Mouse (Mus musculus) lung, postnatal 0 days (tissue): ENCODE results near the gene Tmem150c. TPM values are rescaled to one million over a fixed set of nuclear protein-coding genes. Genes with fewer than 3 reads are reported as not detected.

Source experiments
- ATAC-seq: fragments of 200-750 bp; cut with Nextera tagmentation; 2 replicates; pipeline ENCODE4 v1.8.0; 2017; ENCODE audit warnings: moderate library complexity
- DNase-seq: peaks from one replicate; pipeline ENCODE4 v3.0.0-alpha.2; 2016; ENCODE audit warnings: low spot score
- H3K27ac ChIP-seq: fragments of 300-500 bp; sonication (generic); 2 replicates; pipeline ENCODE4 v1.5.1; 2014; ENCODE audit warnings: antibody characterized with exemption, mild to moderate bottlenecking, low read length, mixed read lengths
- H3K27me3 ChIP-seq: fragments of 300-500 bp; sonication (generic); replicated peaks from 2 replicates; pipeline ENCODE4 v1.6.1; 2014; ENCODE audit warnings: low read length, mixed read lengths; ENCODE audit not compliant: insufficient read depth
- H3K36me3 ChIP-seq: fragments of 300-500 bp; sonication (generic); 2 replicates; pipeline ENCODE4 v1.6.1; 2014; ENCODE audit warnings: low read length, mixed read lengths; ENCODE audit not compliant: insufficient read depth
- H3K4me1 ChIP-seq: fragments of 300-500 bp; sonication (generic); 2 replicates; pipeline ENCODE4 v1.6.1; 2014; ENCODE audit warnings: antibody characterized with exemption, low read depth, low read length, mixed read lengths; ENCODE audit not compliant: insufficient read depth
- H3K4me2 ChIP-seq: fragments of 300-500 bp; sonication (generic); replicated peaks from 2 replicates; pipeline ENCODE4 v1.6.1; 2014; ENCODE audit warnings: low read depth, mild to moderate bottlenecking, low read length, moderate library complexity, mixed read lengths
- H3K4me3 ChIP-seq: fragments of 300-500 bp; sonication (generic); 2 replicates; pipeline ENCODE4 v1.5.1; 2014; ENCODE audit warnings: low read depth, low read length
- H3K9ac ChIP-seq: fragments of 300-500 bp; sonication (generic); replicated peaks from 2 replicates; pipeline ENCODE4 v1.6.1; 2014; ENCODE audit warnings: low read depth, mild to moderate bottlenecking
- H3K9me3 ChIP-seq: fragments of 300-500 bp; sonication (generic); 2 replicates; pipeline ENCODE4 v1.6.1; 2016; ENCODE audit warnings: low read length, mixed read lengths
- CTCF ChIP-seq: IDR thresholded peaks from 2 replicates; pipeline ENCODE4 v1.5.1; 2016; ENCODE audit warnings: antibody characterized with exemption, mild to moderate bottlenecking
- EP300 ChIP-seq: IDR thresholded peaks from 2 replicates; pipeline ENCODE4 v1.6.1; 2016; ENCODE audit warnings: antibody characterized with exemption, mild to moderate bottlenecking, control low read depth
- WGBS: fragments of 180-500 bp; shearing (Covaris S2); extraction: QIAGEN DNeasy Blood & Tissue Kit; methylation state at CpG from one replicate; pipeline ENCODE4 v1.1.7; 2014; 5-methylcytosine and 5-hydroxymethylcytosine counted together
- polyA plus RNA-seq: library from polyadenylated mRNA; unstranded; fragments of >200 nt; fragmentation: Nextera tagmentation; extraction: Ambion mirVana; gene quantifications from 2 replicates; pipeline ENCODE4 v1.2.1, GENCODE M21; 2015

The Tmem150c gene
- polyA plus RNA-seq, 1 experiment from 2014 or later, result 5.4 TPM

DNA sequence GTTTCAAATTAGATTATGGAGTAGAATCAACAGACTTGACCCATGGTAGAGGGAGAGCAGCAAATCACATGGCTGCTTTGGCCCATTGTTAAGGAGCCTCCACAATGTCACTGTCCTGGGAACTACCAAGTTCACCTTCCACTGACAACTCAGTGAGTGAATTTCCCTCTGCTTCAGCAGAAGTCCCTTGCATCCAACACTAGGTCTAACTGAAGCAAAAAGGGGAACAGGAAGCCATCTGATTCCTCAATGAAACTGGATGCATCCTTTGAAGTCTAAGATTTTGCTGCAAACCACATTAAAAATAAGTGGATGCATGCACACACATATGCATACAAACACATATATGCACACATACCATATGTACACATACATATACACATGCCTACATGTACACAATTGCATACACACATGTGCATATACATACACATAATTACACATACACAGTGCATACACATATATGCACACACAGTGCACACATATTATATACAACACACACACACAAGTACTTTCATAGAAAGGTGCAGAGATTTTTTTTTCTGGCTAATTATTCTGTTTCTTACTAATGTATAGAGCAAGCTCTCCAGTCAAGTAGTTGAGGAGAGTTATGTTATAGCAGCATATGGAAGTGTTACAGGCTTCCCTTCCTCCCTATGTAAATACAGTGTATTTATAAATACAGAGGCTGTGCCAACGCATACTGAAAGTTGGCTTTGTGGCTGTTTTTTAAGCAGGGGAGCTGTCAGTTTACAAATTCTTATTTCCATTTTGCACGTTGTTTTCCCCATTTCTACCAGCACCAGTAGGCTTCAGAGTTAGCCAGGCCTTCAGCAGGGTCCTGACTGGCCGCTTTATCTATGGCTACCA, 27.7 kb upstream of the Tmem150c start:
- DNase-seq (no peak), ATAC-seq (no peak)
- H3K9me3 ChIP-seq, result no peaks in the 10 kb centered on the region
- TF ChIP-seq CTCF (no peak), EP300 (no peak)
- H3K36me3 ChIP-seq, result no peaks in the 10 kb centered on the region
- no peak overlapping the region for H3K9ac ChIP-seq
- H3K27ac ChIP-seq, result no peak overlapping the region
- peaks cover 4% of the 10 kb centered on the region; the same call in 1 of the 2 replicates for H3K4me1 ChIP-seq
- no peak overlapping the region for H3K4me2 ChIP-seq
- no peaks in the 10 kb centered on the region for H3K27me3 ChIP-seq
- H3K4me3 ChIP-seq, result no peak overlapping the region
- WGBS, result 56% methylated on average over 3 of the region's 3 CpGs

DNA sequence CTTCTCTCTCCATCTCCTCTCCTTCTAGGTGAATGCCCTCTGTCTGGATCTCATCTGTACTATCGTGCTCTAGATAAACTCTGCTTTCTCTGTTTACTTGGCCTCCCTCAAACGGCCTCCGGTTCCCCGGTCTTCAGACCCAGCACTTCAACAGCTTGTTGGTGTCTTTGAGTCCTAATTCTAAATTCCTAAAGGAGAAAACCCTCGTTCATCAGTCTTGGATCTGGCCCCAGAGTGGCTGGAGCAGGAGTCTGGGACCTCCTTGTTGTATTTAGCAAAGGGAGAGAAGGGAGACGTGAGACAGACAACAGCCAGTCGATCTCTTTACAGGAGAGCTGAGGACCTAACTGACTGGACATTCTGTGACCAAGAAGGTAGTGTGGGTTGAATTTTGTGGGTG, 27.0 kb upstream of the Tmem150c start:
- 20% methylated on average over 7 of the region's 7 CpGs for WGBS
- TF ChIP-seq EP300, result no peak
- no peak for TF ChIP-seq CTCF
- H3K9me3 ChIP-seq, result no peaks in the 10 kb centered on the region
- H3K4me2 ChIP-seq, result no peak overlapping the region
- H3K4me1 ChIP-seq, result peaks cover 4% of the 10 kb centered on the region; the same call in 1 of the 2 replicates
- ATAC-seq (peak; percentile 46), DNase-seq (peak; percentile 67)
- H3K36me3 ChIP-seq, result no peaks in the 10 kb centered on the region
- H3K4me3 ChIP-seq, result no peak overlapping the region
- no peaks in the 10 kb centered on the region for H3K27me3 ChIP-seq
- no peak overlapping the region for H3K9ac ChIP-seq
- no peak overlapping the region for H3K27ac ChIP-seq

- no peaks in the 10 kb centered on the region for H3K36me3 ChIP-seq
- no peak overlapping the region for H3K4me2 ChIP-seq
- TF ChIP-seq CTCF (no peak), EP300 (no peak)
- H3K4me1 ChIP-seq, result peaks cover 4% of the 10 kb centered on the region; the same call in 1 of the 2 replicates
- no peaks in the 10 kb centered on the region for H3K9me3 ChIP-seq
- H3K27ac ChIP-seq, result no peak overlapping the region
- ATAC-seq, result 0 out of 2 replicates have a peak, but pooled peaks have one; percentile 35
- H3K9ac ChIP-seq, result no peak overlapping the region
- no peak overlapping the region for H3K4me3 ChIP-seq
- 14% methylated on average over 7 of the region's 7 CpGs for WGBS
- no peak for DNase-seq
- no peaks in the 10 kb centered on the region for H3K27me3 ChIP-seq
These were observed 26.3 kb upstream of the Tmem150c start for GRCm38 (mm10) chr5:100185895-100186294.

DNA sequence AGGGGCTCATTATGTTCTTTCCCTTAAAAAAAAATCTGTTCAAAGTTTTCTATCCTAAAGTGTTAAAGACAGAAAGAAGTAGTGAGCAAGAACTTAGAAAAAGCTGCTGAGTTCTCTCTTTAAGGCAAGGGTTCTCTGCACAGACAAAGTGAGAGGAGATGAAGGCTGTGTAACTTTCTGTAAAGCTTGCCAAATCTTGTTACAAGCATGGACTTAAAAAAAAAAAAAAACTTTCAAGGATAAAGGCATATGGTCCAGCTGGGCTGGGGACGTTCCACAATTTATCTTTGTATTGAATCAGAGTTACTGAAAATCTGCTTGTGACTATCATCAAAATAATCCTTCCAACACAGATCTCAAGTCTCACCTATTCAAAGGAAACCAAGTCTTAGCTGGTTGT, 21.4 kb upstream of the Tmem150c start:
- no peaks in the 10 kb centered on the region for H3K27me3 ChIP-seq
- no peaks in the 10 kb centered on the region for H3K36me3 ChIP-seq
- no peaks in the 10 kb centered on the region for H3K9me3 ChIP-seq
- H3K9ac ChIP-seq, result no peak overlapping the region
- H3K4me1 ChIP-seq, result peaks cover 2% of the 10 kb centered on the region; the same call in 1 of the 2 replicates
- no peak overlapping the region for H3K27ac ChIP-seq
- no peak overlapping the region for H3K4me2 ChIP-seq
- DNase-seq (peak; percentile 79), ATAC-seq (no peak; the same call in 1 of the 2 replicates)
- WGBS, result 52% methylated on average over 1 of the region's 1 CpGs
- H3K4me3 ChIP-seq, result no peak overlapping the region
- TF ChIP-seq CTCF, result no peak
- no peak for TF ChIP-seq EP300

DNA sequence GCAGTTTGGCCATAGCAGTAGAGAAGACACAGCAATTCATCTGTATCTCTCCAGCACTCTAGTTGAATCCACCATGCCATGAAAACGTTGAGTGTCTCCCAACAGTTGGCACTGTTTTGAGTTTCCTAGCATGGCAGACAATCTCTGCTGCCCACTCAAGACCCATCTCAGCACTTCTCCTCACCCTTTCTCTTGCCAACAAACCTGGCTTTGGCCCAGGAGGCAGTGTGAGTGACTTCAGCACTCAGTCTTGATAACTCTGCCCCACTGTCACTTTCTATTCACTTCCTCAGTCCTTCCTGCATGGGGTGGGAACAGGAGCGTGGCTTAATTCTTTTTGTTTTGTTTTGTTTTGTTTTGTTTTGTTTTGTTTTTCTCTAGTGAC, 19.2 kb upstream of the Tmem150c start:
- 43% methylated on average over 2 of the region's 2 CpGs for WGBS
- DNase-seq, result no peak
- Histone ChIP-seq H3K4me3 (no peak overlapping the region), H3K4me2 (no peak overlapping the region), H3K9me3 (no peaks in the 10 kb centered on the region), H3K36me3 (no peaks in the 10 kb centered on the region), H3K9ac (no peak overlapping the region), H3K27ac (no peak overlapping the region), H3K27me3 (no peaks in the 10 kb centered on the region), H3K4me1 (no peaks in the 10 kb centered on the region)
- TF ChIP-seq EP300 (no peak), CTCF (no peak)
- ATAC-seq, result no peak

DNA sequence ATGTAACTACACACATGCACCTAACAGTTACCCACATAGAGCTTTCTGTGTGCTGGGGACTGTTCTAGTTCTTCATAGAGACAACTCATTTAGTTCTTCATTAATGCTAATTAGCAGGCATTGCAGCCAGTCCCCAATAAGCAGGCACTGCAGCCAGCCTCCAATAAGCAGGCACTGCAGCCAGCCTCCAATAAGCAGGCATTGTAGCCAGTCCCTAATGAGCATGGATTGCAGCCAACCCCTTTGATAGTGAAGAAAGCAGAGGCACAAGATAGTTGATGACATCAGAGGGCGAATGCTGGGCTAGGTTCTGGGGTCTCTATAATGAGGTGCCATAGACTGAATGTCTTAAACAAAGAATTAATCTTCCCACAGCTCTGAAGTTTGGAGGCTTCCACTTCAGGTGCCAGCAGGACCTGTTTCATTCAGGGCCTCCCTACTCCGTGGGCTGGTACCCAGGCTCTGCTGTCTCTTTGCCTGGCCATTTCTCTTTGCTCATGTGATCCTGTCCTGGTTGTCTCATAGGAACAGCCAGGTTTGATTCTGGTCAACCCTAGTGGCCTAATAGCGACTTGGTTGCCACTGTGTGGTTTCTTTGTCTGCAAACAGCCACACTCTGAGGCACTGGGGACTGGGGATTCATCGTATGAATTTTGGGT, 18.6 kb upstream of the Tmem150c start:
- no peak overlapping the region for H3K4me2 ChIP-seq
- no peak overlapping the region for H3K27ac ChIP-seq
- no peak for TF ChIP-seq EP300
- no peak for TF ChIP-seq CTCF
- no peak for ATAC-seq
- H3K4me3 ChIP-seq, result no peak overlapping the region
- H3K9me3 ChIP-seq, result no peaks in the 10 kb centered on the region
- no peaks in the 10 kb centered on the region for H3K27me3 ChIP-seq
- 62% methylated on average over 4 of the region's 4 CpGs for WGBS
- DNase-seq, result no peak
- H3K4me1 ChIP-seq, result no peaks in the 10 kb centered on the region
- no peaks in the 10 kb centered on the region for H3K36me3 ChIP-seq
- H3K9ac ChIP-seq, result no peak overlapping the region
